Mouse (Mus musculus) liver, adult 2 months (tissue): ENCODE data around the gene Tspan11. TPM values are rescaled to one million over a fixed set of nuclear protein-coding genes. Genes with fewer than 3 reads are reported as not detected.

Experiments
- DNase-seq: peaks from one replicate; pipeline ENCODE4 v3.0.0-alpha.2; 2011; ENCODE audit warnings: low read depth, low spot score; ENCODE audit errors: extremely low read depth
- H3K27ac ChIP-seq: fragments of 200-500 bp; replicated peaks from 2 replicates; pipeline ENCODE4 v1.5.1; 2012; ENCODE audit warnings: low read depth, mild to moderate bottlenecking, control low read depth, inconsistent platforms, low read length; ENCODE audit not compliant: insufficient read depth
- H3K27me3 ChIP-seq: fragments of 200-500 bp; 2 replicates; pipeline ENCODE4 v1.6.1; 2012; ENCODE audit warnings: mild to moderate bottlenecking, moderate library complexity, low read length, inconsistent platforms; ENCODE audit not compliant: control insufficient read depth, insufficient read depth
- H3K36me3 ChIP-seq: fragments of 200-500 bp; 2 replicates; pipeline ENCODE4 v1.6.1; 2012; ENCODE audit warnings: low read length, inconsistent platforms; ENCODE audit not compliant: control insufficient read depth, insufficient read depth
- H3K4me1 ChIP-seq: fragments of 200-500 bp; 2 replicates; pipeline ENCODE4 v1.6.1; 2011; ENCODE audit warnings: low read length; ENCODE audit not compliant: control insufficient read depth, insufficient read depth
- H3K4me3 ChIP-seq: fragments of 200-500 bp; 2 replicates; pipeline ENCODE4 v1.5.1; 2011; ENCODE audit warnings: low read depth, mild to moderate bottlenecking, control low read depth, low read length, moderate library complexity; ENCODE audit not compliant: insufficient read depth
- H3K79me2 ChIP-seq: fragments of 200-500 bp; 2 replicates; pipeline ENCODE4 v1.6.1; 2012; ENCODE audit warnings: inconsistent platforms, mild to moderate bottlenecking, low read length, moderate library complexity; ENCODE audit not compliant: control insufficient read depth, insufficient read depth
- H3K9ac ChIP-seq: fragments of 200-500 bp; 2 replicates; pipeline ENCODE4 v1.6.1; 2012; ENCODE audit warnings: low read depth, mild to moderate bottlenecking, control low read depth, inconsistent platforms, low read length
- CTCF ChIP-seq: fragments of 200-500 bp; IDR thresholded peaks from 2 replicates; pipeline ENCODE4 v1.5.1; 2011; ENCODE audit warnings: low read depth, low read length, control low read depth
- POLR2A ChIP-seq: fragments of 200-500 bp; IDR thresholded peaks from 2 replicates; pipeline ENCODE4 v1.6.1; 2011; ENCODE audit warnings: low read length, control low read depth; ENCODE audit not compliant: insufficient read depth; ENCODE audit errors: extremely low read depth
- WGBS: fragments of 180-500 bp; shearing (Covaris S2); methylation state at CpG from one replicate; pipeline ENCODE4 v1.1.7; 2018; 5-methylcytosine and 5-hydroxymethylcytosine counted together
- polyA plus RNA-seq: library from polyadenylated mRNA; depleted of rRNA; stranded (reverse); fragments of >200 nt; gene quantifications from 2 replicates; pipeline ENCODE4 v1.2.3, GENCODE M21; 2012
- total RNA-seq: library from RNA; depleted of rRNA; stranded (reverse); fragments of >200 nt; gene quantifications from 2 replicates; pipeline ENCODE4 v1.2.3, GENCODE M21; 2014

Gene Tspan11
- total and polyA plus RNA-seq, 2 experiments = under 0.01 TPM; not detected in 1

DNA sequence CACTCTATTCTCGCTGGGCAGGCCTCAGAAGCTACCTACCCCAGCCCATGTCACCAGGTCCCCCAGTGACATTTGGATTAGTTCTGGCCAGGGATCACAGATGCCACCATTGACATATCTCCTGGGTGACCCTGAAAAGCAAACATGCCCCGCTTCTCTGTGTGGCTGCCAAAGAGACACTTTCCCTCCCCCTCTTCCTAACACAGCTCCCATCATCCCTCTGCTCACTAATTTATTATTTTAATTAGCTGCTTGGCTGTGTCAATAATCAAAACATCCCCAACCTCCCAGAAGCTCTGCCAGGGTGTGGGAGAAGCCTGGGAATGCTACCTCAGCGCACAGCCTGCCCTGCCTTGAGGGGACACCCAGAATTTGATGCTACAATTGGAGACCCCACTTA, 29.6 kb downstream of the Tspan11 start:
- Histone ChIP-seq H3K9ac (no peak overlapping the region), H3K27ac (no peak overlapping the region), H3K36me3 (no peaks in the 10 kb centered on the region), H3K79me2 (no peaks in the 10 kb centered on the region), H3K4me1 (no peaks in the 10 kb centered on the region), H3K4me3 (no peak overlapping the region), H3K27me3 (no peaks in the 10 kb centered on the region)
- WGBS = 46% methylated on average over 3 of the region's 3 CpGs
- no peak for TF ChIP-seq CTCF
- no peak for TF ChIP-seq POLR2A
- DNase-seq = no peak

- no peaks in the 10 kb centered on the region for H3K27me3 ChIP-seq
- H3K9ac ChIP-seq = no peak overlapping the region
Observed at GRCm38 (mm10) chr6:127917712-127918111, 30.3 kb downstream of the Tspan11 start.

DNA sequence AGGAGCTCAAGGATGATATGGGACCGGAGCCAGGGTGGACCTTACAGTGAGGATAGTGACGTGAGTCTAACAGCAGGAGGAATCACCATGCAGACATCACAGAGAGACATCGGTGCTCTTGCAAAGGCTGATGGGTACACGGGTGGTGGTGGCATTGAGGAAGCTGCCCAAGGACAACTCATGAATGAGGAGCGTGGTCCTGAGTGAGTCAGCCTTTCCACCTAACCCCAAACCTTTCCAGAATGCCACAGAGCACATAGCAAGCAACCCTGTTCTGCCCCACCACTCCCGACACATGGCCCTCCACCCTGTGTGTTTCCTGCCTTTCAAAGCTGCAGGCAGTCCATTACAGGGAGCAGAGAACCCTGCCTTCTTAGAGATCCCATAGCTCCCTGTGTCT, 32.1 kb downstream of the Tspan11 start:
- no peaks in the 10 kb centered on the region for H3K4me1 ChIP-seq

More at GRCm38 (mm10) chr6:127917712-127918111, 30.3 kb downstream of the Tspan11 start:
- H3K36me3 ChIP-seq = no peaks in the 10 kb centered on the region
- no peak overlapping the region for H3K4me3 ChIP-seq
- no peaks in the 10 kb centered on the region for H3K4me1 ChIP-seq
- DNase-seq = no peak
- no peak overlapping the region for H3K27ac ChIP-seq
- TF ChIP-seq POLR2A = no peak
- no peak for TF ChIP-seq CTCF
- no peaks in the 10 kb centered on the region for H3K79me2 ChIP-seq
- 81% methylated on average over 4 of the region's 4 CpGs for WGBS

GRCm38 (mm10) chr6:127920652-127921051, 33.3 kb downstream of the Tspan11 start:
- no peaks in the 10 kb centered on the region for H3K27me3 ChIP-seq
- H3K9ac ChIP-seq = no peak overlapping the region
- no peaks in the 10 kb centered on the region for H3K36me3 ChIP-seq
- peak; percentile 26 for DNase-seq
- no peak for TF ChIP-seq POLR2A
- peak; percentile 71 for TF ChIP-seq CTCF
- no peaks in the 10 kb centered on the region for H3K4me1 ChIP-seq
- no peak overlapping the region for H3K4me3 ChIP-seq
- no peaks in the 10 kb centered on the region for H3K79me2 ChIP-seq
- 11% methylated on average over 8 of the region's 8 CpGs for WGBS
- no peak overlapping the region for H3K27ac ChIP-seq

More for the DNA sequence above, 32.1 kb downstream of the Tspan11 start:
- no peaks in the 10 kb centered on the region for H3K27me3 ChIP-seq
- TF ChIP-seq POLR2A = no peak
- TF ChIP-seq CTCF = no peak
- H3K4me3 ChIP-seq = no peak overlapping the region
- H3K36me3 ChIP-seq = no peaks in the 10 kb centered on the region
- H3K9ac ChIP-seq = no peak overlapping the region
- H3K27ac ChIP-seq = no peak overlapping the region
- H3K79me2 ChIP-seq = no peaks in the 10 kb centered on the region
- 86% methylated on average over 6 of the region's 6 CpGs for WGBS
- DNase-seq = no peak

- Histone ChIP-seq H3K9ac (no peak overlapping the region), H3K79me2 (no peaks in the 10 kb centered on the region), H3K4me3 (no peak overlapping the region), H3K27ac (no peak overlapping the region), H3K36me3 (no peaks in the 10 kb centered on the region), H3K27me3 (no peaks in the 10 kb centered on the region), H3K4me1 (no peaks in the 10 kb centered on the region)
- WGBS = 65% methylated on average over 9 of the region's 9 CpGs
- no peak for DNase-seq
- TF ChIP-seq POLR2A = no peak
- no peak for TF ChIP-seq CTCF
Observed at GRCm38 (mm10) chr6:127921996-127922395, 34.6 kb downstream of the Tspan11 start.

DNA sequence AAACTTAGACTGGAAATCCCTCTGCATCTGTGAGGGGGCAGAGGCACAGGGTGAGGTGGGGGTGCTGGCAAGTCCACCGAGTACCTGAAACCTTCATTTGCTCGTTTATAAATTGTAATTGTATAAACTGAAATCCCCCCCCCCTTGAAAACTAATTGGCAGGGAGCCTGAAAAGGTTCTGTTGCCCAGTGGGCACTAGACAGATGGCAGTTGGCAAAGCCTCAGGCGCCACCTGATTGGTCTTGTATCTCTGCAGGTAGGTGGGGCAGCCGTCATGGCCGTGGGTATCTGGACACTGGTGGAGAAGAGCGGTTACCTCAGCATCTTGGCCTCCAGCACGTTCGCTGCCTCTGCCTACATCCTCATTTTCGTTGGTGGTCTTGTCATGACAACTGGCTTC, 35.9 kb downstream of the Tspan11 start:
- no peaks in the 10 kb centered on the region for H3K4me1 ChIP-seq
- no peaks in the 10 kb centered on the region for H3K36me3 ChIP-seq
- no peak overlapping the region for H3K27ac ChIP-seq
- 84% methylated on average over 9 of the region's 9 CpGs for WGBS
- no peaks in the 10 kb centered on the region for H3K79me2 ChIP-seq
- no peak for DNase-seq
- TF ChIP-seq POLR2A (no peak), CTCF (no peak)
- H3K9ac ChIP-seq = no peak overlapping the region
- no peaks in the 10 kb centered on the region for H3K27me3 ChIP-seq
- no peak overlapping the region for H3K4me3 ChIP-seq
